Mouse (Mus musculus): Measurements from ENCODE around the gene Lat2.
"Not testable (repeated sequence)": the region's sequence is repeated elsewhere in the genome, so short reads cannot be mapped to it uniquely, and the experiment has no call there.

Gene Lat2

DNA sequence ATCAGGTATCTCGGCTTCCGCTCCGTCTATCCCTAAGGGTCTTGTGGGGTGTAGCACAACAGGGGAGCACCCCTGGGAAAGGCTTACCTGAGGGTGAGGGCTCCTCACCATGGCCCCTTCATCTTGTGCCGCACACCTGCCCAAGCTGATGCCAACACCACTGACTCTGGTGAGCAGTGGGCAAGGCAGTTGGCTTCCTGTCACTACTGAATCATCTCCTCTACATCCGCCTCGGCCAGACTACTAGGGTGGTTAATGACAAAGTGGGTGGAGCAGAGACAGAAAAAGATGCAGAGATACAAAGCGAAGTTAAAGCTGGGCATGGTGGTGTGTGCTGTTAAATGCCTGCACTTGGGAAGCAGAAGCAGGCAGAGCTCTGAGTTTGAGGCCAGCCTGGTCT is at the start of gene Lat2:
Gene Lat2, minus strand, starts transcription at position 224 of the 400 bp plus-strand sequence.
- in situ Hi-C loops (cut with MboI, MseI): loop anchor here (5.0 kb wide), 1 partner anchor 118 kb away; no protein-coding TSS in a partner anchor

DNA sequence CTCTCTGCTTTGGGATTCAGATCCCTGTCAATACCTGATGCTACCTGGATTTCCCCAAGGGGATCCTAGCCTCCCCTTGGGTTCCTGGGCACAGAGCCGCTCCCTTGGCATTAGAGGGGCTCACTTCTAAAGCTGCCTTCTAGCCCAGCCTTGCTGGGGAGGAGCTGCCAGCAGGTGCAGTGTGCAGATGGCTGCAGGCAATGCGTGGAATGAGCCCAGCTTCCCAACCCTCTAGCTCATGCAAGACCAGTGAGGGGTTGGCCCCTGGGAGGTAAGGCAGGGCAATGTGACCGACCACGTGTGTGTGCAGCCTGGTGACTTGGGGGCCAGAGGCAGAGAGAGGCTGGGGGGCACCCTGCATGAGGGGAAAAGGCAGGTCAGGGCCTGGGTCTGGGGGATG is 41.9 kb upstream of the Lat2 start:
- in situ Hi-C loops (cut with MboI, MseI): loop anchor here (5.0 kb wide), 1 partner anchor 51 kb away; no protein-coding TSS in a partner anchor

DNA sequence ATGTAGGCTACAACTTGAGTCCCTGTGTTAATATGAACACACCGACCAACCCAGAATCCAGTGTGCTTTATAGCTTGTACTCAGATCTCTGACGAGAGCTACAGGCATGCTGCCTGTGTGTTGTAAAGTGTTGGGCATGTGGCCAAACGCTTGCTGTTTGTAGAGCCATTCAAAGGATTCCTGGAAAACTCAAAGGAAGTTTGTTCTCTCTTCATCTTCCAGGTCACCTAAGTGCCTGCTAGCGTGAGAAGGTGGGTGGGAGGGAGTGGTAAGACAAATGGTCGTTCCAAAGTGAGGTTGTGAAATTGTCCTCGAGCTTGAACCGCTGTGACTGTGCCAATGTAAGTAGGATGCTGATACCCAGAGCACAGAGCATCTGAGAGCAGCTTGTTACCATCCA is 37.2 kb upstream of the Lat2 start:
- in situ Hi-C loops (cut with MboI, MseI): no loop called here

DNA sequence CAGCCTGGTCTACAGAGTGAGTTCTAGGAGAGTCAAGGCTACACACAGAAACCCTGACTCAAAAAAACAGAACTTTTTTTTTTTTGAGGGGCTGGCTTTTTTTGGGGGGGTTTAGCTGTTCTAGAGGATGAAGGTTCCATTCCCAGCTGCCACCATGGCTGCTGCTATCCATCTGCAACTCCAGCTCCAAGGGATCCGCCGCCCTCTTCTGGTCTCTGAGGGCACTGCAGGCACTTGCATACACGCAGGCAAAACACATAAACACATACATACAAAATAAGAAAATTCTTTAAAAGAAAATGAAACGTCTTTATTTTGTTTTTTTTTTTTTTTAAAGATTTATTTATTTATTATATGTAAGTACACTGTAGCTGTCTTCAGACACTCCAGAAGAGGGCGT is 36.1 kb upstream of the Lat2 start:
- in situ Hi-C loops (cut with MboI, MseI): no loop called here

DNA sequence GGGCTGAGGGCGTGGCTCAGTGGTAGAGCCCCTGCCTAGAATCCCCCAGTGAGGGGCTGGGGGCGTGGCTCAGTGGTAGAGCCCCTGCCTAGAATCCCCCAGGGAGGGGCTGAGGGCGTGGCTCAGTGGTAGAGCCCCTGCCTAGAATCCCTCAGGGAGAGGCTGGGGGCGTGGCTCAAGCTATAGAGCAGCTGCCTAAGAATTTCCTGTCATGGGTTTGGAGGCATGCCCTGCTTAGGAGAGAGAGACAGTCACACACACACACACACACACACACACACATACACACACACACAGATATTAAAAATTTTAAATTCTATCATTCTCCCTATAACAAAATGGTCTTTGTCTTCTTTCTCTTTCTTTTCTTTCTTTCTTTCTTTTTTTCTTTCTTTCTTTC is 34.2 kb upstream of the Lat2 start:
- in situ Hi-C loops (cut with MboI, MseI): not testable (repeated sequence)

DNA sequence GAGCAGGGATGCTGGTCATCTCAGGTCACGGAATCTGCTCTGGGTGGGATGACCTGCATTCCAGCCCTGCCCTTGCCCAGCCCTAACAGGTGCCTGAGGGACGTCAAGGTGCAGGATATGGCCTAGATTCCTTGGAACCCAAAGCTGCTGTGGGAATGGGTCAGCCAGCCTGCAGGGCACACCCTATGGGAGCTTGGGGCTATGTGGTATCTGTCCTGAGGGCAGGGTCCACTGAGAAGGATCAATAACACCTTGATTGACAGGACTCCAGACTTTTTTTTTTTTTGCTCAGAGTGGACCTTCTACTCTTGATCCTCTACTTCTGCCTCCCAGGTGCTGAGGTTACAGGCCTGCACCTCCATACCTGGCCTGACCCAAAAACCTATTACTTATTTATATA is 32.6 kb upstream of the Lat2 start:
- in situ Hi-C loops (cut with MboI, MseI): no loop called here

DNA sequence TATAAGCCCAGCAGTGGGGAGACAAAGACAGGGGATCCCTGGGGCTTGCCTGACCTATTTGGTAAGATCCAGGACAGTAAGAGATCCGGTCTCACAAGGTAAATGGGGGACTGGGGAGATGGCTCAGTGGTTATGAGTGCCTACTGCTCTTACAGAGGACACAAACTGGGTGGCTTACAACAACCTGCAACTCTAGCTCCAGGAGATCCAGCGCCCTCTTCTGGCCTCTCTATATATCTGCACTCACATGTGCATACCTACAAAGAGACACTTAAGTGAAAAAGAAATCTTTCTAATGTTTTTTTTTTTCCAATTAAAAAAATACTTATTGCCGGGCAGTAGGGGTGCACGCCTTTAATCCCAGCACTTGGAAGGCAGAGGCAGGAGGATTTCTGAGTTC is 31.6 kb upstream of the Lat2 start:
- in situ Hi-C loops (cut with MboI, MseI): no loop called here

DNA sequence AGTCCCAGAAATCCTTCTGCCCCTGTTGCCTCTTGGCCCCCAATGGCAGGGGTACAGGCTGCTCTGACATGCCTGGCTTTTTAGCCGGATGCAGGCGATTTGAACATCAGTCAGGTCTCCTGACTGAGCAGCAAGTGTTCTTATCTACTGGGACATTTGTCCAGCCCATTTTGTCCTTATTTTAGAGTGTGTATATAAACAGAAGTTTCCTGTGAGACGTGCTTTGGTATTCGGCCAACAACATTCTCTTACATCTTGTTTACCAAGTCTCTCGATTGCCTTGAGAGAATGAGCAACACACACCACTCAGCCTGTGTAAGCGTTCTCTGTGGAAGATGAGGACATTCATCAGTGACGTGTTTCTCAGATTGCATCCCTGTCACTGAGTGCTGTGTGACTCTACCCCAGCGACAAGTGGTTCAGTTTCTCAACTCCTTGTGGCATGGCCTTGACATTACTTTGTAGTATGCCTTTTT is 29.9 kb upstream of the Lat2 start:
- in situ Hi-C loops (cut with MboI, MseI): no loop called here

DNA sequence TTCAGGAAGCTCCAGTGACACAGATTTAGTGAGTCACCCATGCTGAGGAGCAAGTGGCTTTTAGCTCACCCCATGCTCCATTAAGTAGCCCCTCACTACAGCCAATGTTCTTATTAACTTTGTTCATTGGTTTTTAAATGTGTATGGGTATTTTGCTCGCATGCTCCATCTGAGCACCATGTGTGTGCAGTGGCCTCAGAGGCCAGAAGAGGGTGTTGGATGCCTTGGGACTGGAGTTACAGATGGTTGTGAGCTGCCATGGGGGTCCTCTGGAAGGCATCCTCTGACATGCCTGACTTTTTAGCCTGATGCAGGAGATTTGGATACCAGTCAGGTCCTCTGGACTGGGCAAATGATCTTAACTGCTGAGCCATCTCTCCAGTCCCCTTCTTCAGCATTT is 29.3 kb upstream of the Lat2 start:
- in situ Hi-C loops (cut with MboI, MseI): no loop called here

DNA sequence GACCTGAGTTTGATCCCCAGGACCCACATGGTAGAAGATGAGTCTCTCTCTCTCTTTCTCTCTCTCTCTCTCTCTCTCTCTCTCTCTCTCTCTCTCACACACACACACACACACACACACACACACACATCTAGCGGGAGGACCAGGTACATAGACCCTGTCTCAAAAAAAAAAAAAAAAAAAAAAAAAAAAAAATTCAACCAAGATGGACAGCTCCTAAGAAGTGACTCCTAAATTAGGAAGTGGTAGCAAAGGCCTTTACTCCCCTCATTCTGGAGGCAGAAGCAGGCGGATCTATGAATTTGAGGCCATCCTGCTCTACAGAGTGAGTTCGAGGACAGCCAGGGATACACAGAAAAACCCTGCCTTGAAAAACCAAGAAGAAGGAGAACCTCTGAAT is 25.5 kb upstream of the Lat2 start:
- in situ Hi-C loops (cut with MboI, MseI): no loop called here

DNA sequence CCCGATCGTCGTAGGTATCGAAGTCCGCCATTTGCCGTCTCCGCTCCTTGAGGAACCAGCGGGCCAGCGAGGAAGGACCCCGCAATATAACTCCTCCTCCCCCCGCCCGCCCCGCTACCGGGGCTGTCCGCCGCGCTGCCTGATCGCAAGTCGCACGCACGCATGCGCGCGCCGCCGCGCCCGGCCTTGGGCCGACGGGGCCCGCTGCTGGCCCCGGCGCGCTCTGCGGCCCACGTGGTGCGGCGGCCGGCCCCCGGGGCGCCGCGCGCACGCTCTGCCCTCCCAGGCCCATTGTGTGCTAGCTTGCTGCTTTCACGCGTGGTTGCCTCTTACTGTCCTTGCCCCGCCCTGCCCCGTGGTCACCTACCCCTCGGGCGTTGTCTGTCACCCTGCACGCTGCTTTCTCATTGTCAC is 24.5 kb upstream of the Lat2 start, which contains the start of gene Eif4h:
Gene Eif4h, minus strand, starts transcription at position 222 of the 414 bp plus-strand sequence.
- in situ Hi-C loops (cut with MboI, MseI): loop anchor here (5.0 kb wide), 1 partner anchor 38 kb away; no protein-coding TSS in a partner anchor

DNA sequence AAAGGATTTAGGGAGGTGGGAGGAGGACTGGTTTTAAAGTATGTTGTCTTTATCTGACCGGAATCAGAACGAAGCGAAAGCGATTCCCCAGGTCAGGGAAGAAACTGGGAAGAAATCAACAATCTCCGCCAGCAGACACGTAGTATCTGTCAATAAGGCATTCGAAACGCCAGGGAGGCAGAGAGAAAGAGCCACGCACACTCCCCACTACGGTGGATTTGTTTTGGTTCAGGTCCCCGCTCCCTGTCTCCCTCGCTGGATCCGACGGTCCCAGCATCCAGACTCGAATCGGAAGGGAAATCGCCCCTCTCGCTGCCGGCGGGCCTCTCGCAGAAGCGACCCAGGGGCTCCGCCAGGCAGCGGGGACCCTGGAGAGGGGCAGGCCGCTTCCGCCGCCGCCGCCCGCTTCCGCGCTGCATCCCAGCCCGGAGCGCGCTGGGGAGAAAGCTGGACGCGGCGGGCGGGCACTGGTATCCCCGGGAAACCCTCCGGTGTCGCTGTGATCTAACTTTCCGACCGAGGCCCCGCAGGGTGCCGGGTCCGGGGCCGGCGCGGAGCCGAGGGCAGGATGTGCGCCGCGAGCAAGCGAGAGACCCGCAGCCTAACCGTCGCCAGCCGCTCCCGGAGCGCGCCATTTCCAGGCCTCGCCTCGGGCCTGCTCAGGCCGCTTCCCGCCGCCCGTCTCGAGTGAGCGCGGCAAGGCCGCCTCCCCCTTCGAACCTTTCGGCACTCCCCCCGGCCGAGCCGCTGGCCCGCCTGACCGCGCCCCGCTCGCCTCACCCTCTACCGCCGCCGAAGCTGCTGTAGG is 23.8 kb upstream of the Lat2 start:
- in situ Hi-C loops (cut with MboI, MseI): loop anchor here (5.0 kb wide), 1 partner anchor 39 kb away; no protein-coding TSS in a partner anchor

DNA sequence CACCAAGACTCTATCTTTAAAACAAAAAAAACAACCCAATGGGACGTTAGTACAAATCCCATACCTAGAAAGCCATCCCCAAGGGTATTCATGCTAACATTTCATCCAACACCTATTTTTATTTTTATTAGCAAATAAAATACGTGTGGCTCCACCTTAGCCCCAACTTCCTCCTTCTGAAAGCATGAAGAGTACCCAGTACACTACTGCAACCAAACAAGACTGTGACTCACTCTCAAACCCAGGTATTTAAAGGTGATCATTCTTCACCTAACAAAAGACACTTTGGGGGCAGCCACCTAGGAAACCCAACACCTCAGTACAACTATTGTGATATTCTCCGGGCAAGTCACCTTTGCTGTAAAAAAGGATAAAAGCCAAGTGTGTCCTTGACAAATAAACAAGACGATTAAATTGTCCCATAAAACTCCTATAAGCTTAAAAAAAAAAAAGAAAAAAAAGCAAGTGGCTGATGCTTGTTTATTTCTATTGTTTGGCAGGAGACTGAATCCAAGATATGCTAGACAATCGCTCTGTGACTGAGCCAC is 23.1 kb upstream of the Lat2 start:
- in situ Hi-C loops (cut with MboI, MseI): loop anchor here (5.0 kb wide), 1 partner anchor 39 kb away; no protein-coding TSS in a partner anchor

DNA sequence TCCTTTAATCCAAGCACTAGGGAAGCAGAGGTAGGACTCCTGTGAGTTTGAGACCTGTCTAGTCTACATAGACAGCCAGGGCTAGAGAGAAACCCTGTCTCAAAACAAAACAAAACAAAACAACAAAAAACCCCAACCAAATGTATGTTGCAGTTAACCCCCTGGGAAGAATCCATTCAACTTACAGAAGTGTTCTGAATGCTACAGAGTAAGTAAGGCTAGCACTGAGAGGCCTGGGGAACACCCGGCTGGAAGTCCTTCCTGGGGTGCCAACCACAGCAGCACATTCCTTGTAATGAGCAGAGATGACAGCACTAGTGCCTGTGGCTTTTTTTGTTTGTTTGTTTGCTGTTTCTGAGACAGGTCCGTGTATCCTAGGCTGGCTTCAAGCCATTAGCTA is 18.0 kb upstream of the Lat2 start:
- in situ Hi-C loops (cut with MboI, MseI): no loop called here

DNA sequence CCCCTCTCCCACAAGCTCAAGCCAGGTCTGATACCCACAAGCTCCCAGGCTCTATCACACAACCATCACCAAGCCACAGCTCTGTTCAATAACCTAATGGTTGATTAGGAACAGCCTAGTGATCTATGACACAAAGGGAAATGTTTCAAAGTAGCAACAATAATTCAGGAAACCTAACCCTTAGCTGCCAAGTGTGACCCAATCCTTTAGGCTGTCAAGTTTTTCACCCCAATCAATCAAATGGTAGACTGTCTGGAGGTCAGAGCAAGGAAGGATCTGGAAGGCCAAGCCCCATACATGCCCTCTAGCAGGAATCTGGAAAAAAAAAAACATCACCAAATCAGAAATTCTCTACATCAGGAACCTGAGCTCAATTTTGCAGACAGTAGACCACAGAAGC is 16.0 kb upstream of the Lat2 start:
- in situ Hi-C loops (cut with MboI, MseI): no loop called here

DNA sequence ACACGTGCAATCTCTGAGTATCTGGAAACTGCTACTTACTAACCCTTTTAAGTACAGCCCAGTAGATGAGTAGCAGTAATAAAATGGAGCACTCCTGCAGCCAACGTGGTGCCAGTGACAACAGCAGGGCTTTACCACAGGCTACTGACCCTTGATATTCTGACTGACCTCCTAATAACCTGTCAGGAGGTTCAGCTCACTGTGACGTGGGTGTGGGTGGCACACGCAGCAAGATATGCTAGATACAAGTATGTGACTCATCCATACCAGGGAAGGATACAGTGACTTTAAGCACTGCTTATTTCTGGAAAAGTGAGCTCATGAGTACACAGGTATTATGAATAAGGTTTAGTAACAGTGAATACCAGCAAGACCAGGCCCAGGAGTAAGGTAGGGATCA is 14.7 kb upstream of the Lat2 start:
- in situ Hi-C loops (cut with MboI, MseI): no loop called here

DNA sequence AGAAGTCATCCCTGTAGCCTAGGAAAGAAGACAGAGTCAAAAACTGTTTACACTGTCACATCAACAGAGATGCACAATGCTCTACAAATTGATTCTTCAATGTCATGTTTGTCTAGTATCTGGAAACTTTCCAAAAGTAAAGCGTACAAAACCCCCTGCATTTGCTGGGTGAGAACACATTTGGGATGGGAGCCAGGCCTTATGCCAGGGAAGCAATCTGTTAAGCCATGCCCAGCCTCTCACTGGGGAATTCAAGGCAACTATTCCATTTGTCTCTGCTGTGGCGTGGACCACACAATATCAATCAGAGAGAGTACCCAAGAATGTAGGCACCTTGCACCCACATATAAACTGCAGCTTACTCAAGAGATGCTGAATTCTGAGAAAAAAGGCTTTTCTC is 7.2 kb upstream of the Lat2 start:
- in situ Hi-C loops (cut with MboI, MseI): no loop called here

DNA sequence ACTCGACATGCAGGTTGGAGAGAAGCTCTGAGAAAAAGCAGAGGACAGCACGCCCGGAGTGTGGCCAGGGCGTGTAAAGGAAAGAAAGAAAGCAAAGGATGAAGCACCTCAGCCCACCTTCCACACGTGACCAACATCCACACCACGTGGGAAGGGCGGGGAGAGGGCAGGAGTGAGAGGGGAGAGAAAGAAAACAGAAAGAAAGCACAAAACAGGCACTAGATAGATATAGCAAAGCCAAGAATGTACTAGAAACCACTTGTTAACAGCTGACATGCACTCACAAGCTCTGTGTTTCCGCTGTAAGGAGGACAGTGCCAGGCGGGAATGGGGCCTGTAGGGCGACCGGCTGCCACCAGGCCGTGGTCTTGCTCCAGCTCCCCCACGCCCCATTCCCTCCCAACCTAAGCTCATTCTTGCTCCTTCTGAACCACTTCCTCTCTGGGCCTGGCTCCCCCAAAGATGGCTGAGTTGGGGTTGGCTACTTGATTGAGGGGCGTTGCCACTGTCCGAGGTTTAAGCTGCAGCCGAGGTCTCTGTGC is 6.3 kb upstream of the Lat2 start:
- in situ Hi-C loops (cut with MboI, MseI): no loop called here

DNA sequence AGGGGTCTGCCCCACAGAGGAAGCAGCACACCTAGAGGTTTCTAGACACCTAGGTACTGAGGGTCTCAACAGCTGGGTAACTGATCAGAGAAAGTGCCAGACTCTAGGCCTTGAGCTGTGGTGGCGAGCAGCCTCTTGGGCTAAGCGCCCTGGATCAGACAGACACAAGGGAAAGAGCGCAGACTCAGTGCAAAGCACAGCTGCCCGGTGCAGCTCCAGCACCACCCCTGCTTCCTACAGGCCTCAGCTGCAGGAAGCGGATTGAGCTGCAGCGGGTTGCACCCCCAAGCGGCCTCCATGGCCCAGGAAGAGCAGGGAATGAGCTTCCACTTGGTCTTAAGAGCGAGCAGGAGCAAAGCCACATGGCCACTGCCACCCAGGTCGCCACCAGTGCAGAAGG is 5.6 kb upstream of the Lat2 start:
- in situ Hi-C loops (cut with MboI, MseI): no loop called here

DNA sequence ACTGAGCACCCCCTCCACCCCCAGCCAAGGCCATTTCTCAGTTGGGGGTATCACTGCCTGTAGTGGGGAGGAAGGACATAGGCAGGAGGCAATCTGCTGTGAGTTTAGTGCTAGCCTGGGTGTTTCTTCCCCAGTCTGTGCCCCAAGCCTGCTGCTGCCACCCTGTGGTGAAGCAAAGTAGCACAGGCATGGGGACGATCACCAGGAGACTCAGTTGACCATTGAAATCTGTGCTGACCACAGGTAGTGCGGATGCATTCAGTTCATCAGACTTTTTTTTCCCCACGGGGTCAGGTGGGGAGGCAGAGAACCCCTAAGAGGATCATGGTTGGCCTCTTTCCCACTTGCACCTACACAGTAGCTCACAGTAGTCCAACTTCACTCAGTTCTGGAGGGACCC is 2.2 kb upstream of the Lat2 start:
- in situ Hi-C loops (cut with MboI, MseI): loop anchor here (5.0 kb wide), 1 partner anchor 120 kb away; no protein-coding TSS in a partner anchor

DNA sequence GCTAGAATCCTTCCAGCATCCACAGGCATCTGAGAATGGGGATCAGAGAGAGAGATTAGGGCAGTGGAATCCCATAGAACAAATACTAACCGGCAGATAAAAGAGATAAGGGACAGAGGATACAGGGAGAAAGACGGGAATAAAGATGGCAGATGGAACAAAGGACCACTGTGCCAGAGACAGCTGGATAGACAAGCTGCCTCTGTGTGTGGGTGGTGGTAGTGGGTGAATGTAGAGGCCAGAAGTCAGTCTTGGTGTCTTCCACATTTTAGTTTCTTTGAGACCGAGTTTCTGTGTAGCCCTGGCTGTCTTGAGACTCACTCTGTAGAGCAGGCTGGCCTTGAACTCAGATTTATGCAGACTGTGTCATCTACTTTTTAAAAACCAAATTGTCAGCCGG is 955 bp upstream of the Lat2 start:
- in situ Hi-C loops (cut with MboI, MseI): loop anchor here (5.0 kb wide), 1 partner anchor 118 kb away; no protein-coding TSS in a partner anchor

DNA sequence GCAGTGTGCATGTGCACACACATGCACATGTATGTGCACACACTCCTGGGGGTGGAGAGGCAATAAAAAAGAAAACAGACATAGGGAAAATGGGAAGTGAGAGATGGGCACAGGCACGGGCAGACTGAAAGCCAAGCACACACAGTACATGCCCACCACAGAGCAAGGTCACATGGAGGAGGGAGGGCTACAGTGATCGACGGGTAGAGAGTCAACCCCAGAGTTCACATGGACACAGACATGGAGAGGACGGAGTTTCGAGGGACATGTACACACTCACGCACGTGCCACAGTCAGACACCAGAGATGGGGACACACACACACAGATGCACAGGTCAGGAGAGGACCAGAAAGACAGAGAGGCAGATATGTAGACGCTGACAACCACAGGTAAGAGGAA is 555 bp upstream of the Lat2 start:
- in situ Hi-C loops (cut with MboI, MseI): loop anchor here (5.0 kb wide), 1 partner anchor 118 kb away; no protein-coding TSS in a partner anchor

DNA sequence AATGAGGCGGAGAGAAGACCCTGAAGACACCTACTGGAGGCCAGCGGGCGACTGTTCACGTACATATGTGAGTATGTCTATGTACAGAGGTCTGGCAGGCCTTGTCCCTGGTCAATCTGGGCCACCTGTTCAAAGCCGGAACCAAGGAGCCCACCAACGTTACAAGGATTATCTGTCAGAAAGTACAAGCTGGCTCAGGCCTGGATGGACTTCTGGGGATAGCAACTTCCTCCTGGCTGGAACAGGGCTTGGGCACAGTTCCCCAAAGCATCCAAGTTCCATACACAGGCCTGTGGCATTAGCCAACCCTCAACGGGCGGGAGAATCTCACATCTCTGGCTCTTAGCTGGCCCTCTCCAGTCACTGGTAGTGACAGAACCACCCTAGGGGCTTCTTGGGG is 529 bp downstream of the Lat2 start:
- in situ Hi-C loops (cut with MboI, MseI): no loop called here
